Mouse (Mus musculus) gastrocnemius, postnatal 36 days (tissue): ENCODE measurements around the gene Apol7b. TPM values are rescaled to one million over a fixed set of nuclear protein-coding genes. Genes with fewer than 3 reads are reported as not detected.
"Not testable (repeated sequence)": the region's sequence is repeated elsewhere in the genome, so short reads cannot be mapped to it uniquely, and the experiment has no call there.

Source experiments
- DNase-seq, 2 experiments: peaks; one replicate each; pipeline ENCODE4 v3.0.0; 2022
- intact Hi-C: fragments of 180-260 bp; cut with DNase I; formaldehyde crosslinking; loops from one replicate; pipeline ENCODE4 v1.15.1; 2025
- long read RNA-seq, 2 experiments: library from polyadenylated mRNA; stranded (forward); transcript quantifications; one replicate each; pipeline ENCODE4 v2.0.0; 2021
- total RNA-seq, 2 experiments: library from RNA; stranded (reverse); gene quantifications; 2 replicates each; pipeline ENCODE4 v1.2.3; 2021

Gene Apol7b
- 1 to 10 TPM; 1.2 to 4.7 TPM for total RNA-seq
- long read RNA-seq, experiment 1, partial matches to known transcripts = 1 of 3 reads
- long read RNA-seq, experiment 1, other reads (novel, unspliced or antisense) = 2 of 3 reads
- long read RNA-seq, experiment 2, partial matches to known transcripts = 0 of 3 reads
- long read RNA-seq, experiment 2, other reads (novel, unspliced or antisense) = 3 of 3 reads

DNA sequence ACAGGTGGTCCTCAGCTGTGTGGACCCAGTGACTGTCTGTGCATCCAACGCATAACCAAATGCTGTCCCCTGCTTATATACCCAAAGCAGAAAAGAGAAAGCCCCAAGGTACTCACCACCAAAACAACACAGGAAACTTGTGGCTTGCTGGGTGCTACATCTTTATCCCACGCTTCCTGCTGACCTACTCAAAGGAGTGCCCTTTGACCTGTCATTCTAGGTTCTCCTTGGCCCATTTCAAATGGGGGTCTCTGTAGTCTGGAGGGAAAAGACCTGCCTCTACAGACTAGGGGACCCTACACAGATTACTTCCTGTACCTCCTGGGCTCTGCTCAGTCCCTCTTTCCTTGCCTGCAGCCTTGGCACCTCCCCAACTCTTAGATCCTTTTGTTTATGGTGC, at the start of gene Apol7b:
Apol7b (minus strand) TSS at position 101 of the 400 bp plus-strand sequence.
- intact Hi-C loops, DNase-seq: not testable (repeated sequence)

GRCm38 (mm10) chr15:77494694-77495093, 47.4 kb upstream of the Apol7b start:
- intact Hi-C loops, DNase-seq: not testable (repeated sequence)

DNA sequence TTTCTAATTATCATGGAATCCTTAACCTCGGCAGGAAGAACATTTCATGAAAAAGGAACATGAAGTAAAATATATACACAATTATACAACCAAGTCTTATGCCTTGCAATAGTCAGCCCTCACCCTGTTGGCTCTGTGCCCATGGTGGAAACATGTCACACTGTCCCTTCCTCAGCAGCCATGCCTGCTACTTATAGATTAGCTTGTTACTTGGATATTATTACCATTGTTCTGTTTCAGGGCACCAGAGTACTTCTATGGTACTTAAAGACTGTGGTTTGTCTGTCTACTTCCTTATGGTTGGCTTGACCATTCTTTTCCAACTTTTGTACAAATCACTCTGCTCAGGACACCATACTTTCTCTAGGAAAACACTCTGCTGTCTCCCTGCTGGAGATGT, 45.9 kb upstream of the Apol7b start:
- intact Hi-C loops, DNase-seq: not testable (repeated sequence)

DNA sequence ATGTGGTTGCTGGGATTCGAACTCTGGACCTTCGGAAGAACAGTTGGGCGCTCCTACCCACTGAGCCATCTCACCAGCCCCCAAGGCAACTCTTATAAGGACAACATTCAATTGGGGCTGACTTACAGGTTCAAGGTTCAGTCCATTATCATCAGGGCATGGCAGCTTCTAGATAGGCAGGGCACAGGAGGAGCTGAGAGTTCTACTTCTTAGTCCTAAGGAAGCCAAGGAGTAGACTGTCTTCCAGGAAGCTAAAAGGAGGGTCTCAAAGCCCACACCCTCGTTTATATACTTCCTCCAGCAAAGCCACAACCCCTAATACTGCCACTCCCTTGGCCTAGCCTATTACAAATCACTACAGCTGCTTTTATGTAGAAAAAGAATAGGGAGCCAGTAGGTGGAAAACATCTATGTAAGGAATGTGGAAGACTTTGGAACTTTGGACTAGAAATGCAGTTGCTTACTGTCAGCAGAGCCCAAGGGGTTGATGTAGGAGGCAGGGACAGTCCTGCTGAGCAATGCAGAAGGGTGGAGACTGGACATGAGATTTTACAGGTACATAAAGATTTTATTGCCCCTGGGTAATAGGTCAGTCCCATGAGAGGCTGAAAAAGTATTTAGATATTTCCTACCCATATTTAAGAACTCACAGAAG, 35.0 kb upstream of the Apol7b start:
- no peak for DNase-seq
- intact Hi-C loops = no loop called here

DNA sequence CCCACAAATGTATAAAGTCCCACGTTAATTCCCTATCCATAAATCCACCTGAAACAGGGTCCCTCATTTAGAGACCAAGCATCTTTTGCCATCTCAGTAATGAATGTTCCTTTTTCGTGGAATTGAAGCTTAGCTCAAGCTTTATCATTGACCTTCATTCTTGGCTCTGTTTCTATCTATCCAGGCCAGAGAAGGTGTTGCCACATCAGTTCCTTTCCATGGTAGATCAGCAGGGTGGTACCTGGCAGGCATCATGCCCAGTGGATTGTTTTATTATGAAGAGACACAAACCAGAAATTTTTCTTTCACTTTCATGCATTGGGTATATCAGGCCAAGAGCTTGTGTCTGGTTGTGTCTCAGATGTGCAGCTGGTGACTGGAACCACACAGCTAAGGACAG, 29.4 kb upstream of the Apol7b start, which contains the start of gene Apol10a:
Apol10a (plus strand) TSS at position 355 of the 400 bp plus-strand sequence.
- DNase-seq, intact Hi-C loops: not testable (repeated sequence)

DNA sequence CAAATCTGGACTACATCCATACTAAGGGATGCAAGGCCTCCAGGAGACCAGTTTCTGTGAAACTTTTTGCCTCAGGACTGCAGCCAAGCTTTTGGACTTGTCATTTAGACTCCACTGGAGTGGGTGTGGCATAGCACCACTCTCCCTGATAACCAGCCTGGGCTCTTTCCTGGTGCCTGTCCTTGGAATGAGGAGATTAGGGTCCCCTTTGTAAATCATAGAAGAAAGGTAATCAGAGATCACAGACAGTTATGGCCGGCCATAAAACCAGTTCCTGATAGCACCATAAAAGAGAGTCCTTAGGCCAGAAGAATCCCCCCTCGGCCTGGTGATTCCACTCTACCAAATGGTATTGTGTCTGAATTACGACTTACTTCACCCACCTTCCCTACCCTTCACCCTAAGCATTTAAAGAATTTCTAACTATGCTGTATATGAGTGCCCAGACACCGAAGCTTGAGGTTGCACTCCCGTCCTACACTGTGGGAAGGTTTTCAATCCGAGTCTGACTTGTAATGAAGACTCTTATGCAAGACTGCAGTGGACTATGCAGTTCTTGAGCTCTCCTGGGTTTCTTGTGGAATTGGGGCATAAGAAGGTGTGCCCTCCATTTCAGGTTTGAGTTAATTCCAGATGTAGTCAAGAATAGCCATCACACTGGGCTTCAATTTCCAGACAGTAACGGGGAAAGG, 27.6 kb upstream of the Apol7b start:
- DNase-seq, intact Hi-C loops: not testable (repeated sequence)

DNA sequence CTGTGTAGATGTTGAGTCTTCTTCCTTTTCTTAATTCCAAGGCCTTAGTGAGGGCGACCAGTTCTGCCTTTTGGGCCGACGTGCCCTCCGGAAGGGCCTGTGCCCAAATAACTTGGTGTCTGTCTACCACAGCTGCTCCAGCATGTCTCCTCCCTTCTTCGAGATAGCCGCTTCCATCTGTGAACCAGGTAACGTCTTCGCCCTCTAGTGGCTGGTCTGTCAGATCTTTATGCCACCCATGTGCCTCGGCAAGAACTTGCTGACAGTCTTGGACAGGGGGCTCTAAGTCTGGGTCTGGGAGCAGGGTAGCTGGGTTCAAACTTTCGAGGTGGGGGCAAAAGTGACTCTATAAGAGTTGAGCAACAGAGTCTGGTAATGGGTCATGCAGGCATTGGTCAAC, 2.6 kb upstream of the Apol7b start:
- DNase-seq, intact Hi-C loops: not testable (repeated sequence)

DNA sequence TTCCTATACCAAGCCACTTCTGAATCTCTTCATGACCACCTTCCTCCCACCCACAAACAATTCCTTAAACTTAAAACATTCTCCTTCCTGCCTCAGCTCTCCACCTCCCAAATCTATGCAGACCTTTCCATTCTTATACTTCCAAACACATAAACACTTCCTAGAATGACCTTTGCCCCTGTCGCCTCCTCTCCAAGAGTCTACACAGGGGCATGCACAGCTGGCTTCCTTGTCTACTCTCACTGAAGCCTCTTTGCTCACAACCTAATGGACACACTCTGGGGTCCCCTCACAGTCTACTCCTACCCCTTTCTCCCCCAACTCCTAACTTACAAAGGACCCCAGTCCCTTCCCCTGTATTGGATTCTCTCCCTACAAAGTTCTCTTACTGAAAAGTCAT, 1.6 kb downstream of the Apol7b start:
- DNase-seq, intact Hi-C loops: not testable (repeated sequence)

DNA sequence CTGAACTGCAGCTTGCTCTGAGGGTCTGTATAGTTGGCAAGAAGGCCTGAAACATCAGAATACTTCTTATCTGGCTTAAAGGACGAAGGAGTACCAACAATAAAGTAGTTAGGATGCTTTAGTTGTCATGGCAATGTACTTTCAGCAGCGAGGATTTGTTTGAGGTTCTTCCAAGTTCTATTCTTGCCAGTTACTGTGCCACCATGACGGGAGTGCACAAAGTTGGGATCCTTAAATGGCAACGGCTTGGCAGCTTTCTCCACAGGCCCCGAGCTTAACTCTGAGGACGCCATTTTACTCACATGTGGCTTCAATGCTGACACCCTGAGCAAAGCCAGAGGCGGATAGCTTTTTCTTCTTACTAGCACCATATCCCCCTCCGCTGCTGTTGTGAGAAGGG, 2.5 kb downstream of the Apol7b start:
- DNase-seq, intact Hi-C loops: not testable (repeated sequence)

DNA sequence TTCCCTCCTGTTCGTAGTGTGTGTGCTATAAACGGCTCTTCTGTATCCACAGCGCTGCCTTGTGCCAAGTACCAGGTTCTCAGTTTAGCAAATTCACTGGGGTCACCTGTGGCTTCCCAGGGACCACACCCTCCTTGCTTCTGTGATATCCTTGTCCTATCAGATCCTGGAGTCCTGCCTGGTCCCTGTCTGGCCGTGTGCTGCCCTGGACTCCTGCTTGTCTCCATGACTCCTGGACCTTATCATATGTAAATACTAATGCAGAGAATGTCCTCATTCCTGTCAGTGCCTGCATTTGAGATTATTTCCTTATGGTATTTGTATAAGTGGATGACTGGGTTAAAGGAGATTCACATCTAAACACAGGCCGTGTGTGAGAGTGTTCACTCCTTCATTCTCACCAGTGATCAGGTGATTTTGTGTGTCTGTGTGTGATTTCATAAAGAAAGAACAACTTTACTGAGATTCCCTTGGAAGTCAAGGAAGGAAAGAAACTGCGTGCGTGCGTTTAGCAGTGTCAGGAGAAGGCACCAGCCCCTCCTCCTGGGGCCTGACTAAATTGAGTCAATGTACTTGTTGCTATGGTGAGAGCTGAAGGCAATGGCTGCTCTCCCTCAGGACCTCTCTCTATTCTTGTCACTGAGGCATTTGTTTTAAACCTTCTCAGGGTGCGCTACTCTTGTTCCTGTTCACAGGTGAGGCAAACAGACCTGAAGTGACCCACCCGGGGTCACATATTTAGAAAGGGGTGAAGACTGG, 18.4 kb downstream of the Apol7b start:
- intact Hi-C loops = not testable (repeated sequence)

DNA sequence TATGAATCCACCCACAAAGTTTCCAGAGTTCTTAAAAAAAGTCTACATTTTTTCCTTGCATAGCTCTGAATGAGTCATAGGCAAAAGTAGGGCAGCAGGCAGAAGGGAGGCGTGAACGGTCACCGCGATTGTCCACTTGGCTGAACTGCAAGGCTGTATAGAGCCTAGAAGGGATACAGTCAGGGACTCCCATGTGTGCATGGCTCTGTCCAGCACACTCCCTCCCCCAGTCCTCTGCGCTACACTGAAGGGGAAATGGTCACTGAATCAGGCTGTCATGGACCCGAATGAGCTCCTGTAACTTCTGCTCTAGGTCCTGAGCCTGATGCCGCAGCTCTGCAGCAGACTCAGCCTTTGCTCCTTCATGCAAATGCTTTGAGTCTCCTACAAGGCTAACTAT, 24.4 kb downstream of the Apol7b start:
- DNase-seq, intact Hi-C loops: not testable (repeated sequence)

More for the DNA sequence above, 18.4 kb downstream of the Apol7b start:
- not testable (repeated sequence) for DNase-seq

DNA sequence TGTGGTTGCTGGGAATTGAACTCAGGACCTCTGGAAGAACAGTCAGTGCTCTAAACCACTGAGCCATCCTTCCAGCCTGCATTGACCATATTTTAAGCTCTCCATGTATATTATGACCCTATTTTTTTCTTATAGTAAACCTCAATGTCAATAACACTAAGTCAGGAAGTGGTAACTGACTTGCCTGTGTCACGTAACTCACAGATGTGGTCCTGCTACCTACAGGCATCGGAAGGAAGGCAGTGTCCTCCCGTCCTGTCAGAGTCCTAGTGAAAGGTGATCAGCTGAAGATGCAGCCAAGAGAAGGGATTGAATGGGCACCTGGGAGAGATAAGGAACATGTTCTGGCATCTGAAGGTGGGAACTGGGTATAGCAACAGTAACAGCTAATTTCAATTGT, 27.6 kb downstream of the Apol7b start:
- intact Hi-C loops, DNase-seq: not testable (repeated sequence)

DNA sequence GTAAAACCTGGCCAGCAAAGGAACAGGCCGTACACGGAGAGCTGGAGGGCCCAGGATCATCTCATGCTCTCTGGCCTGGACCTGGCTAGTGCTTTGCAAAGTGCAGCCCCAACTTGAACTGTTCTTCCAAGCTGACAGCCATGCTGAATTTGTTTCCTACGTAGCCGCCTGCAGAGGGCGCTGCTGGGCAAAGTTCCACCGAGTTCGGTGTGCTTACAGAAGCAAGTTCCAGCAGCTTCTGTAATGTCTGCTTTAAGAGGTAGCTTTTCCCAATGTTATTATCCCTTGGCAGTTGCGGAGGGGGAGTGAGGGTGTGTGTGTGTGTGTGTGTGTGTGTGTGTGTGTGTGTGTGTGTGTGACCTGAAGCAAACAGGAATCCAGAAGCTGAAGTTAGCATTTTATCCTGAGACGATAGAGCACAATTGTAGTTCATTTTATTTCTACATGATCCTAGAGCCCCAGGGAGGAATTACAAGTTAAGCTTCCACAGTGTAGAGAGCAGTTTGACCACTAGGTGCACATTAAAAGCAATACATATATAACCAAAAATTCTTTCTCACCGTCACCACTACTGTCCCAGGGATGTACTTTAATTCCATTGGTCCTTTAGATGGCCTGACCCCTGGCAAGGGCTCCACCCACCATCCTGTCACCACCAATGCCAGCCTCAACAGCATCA, 30.5 kb downstream of the Apol7b start:
- intact Hi-C loops, DNase-seq: not testable (repeated sequence)

- intact Hi-C loops, DNase-seq: not testable (repeated sequence)
Measured at GRCm38 (mm10) chr15:77415653-77416052, 31.6 kb downstream of the Apol7b start.

DNA sequence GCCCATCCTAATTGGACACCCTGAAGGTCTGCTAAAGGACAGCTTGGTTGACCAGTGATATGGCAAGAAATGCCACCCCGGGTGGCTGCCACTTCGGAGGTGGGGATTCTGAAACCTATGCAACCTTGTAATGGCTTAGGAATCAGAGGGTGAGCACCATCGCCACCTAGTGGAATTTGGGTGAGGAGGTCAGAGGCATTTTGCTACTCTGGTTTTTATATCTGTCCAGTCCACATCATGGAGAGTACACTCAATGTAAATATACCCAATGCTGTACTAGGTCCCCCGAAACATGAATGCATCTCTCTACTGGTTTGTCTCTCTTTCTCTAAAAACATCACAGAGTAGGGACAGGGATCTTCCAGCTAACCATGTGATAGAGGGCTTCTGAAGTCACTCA, 34.6 kb downstream of the Apol7b start:
- intact Hi-C loops, DNase-seq: not testable (repeated sequence)

DNA sequence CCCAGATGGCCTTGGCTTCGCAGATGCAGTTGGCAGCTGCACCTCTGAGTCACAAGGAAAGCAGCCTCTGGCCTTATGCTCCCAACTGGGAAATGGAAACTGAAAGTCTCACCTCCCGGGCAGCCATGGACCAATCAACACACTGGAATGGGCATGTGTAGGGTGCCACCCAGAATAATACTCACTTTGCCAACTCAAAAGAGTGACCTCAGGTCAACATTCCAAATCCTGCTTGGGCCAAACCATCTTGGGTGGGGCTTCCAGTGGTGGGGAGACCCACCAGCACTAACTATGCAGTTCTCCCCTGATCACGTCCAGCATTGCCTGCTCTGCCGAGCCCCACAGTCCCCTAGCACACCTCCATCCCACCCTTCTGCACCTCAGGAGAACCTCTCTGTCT, 36.3 kb downstream of the Apol7b start, which contains the start of gene Apol9a:
Apol9a (minus strand) TSS at position 101 of the 400 bp plus-strand sequence.
- intact Hi-C loops = not testable (repeated sequence)

DNA sequence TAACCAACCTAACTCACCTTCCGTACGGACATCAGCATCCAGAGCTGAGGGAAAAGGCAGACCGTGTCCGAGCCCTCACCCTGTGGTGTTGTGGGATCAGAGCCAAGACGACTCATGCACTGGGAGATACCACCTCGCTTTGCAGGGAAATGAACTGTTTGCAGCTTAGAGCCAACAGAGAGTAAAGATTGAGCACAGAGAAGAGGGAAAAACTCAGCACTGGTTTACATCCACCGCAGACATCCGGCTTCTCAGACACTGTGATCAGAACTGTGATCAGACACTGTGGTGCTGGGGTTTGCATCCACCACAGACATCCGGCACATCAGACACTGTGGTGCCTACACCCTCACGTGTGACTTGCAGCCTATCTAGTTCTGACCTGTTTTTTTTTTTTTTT, 40.9 kb downstream of the Apol7b start:
- DNase-seq, intact Hi-C loops: not testable (repeated sequence)

More for the DNA sequence above, 36.3 kb downstream of the Apol7b start, which contains the start of gene Apol9a:
- DNase-seq = not testable (repeated sequence)

- intact Hi-C loops, DNase-seq: not testable (repeated sequence)
Measured at GRCm38 (mm10) chr15:77399027-77399426, 48.3 kb downstream of the Apol7b start, which contains the start of gene Apol7a. Apol7a (minus strand) TSS chr15:77399110.

DNA sequence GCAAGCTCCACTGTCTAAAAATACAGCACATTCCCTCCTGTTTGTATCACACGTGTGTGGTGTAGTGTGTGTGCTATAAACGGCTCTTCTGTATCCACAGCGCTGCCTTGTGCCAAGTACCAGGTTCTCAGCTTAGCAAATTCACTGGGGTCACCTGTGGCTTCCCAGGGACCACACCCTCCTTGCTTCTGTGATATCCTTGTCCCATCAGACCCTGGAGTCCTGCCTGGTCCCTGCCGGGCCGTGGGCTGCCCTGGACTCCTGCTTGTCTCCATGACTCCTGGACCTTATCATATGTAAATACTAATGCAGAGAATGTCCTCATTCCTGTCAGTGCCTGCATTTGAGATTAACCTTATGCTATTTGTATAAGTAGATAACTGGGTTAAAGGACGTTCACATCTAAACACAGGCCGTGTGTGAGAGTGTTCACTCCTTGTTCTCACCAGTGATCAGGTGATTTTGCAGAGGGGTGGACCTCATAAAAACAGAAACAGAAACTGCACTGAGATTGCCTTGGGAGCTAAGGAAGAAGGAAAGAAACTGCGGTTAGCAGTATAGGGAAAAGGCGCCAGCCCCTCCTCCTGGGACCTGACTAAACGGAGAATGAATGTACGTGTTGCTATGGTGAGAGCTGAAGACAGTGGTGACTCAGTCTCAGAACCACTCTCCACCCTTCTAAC, 49.7 kb downstream of the Apol7b start:
- peak in 1 of 2 experiments; percentile 16 for DNase-seq

More for the DNA sequence above, 49.7 kb downstream of the Apol7b start:
- intact Hi-C loops = not testable (repeated sequence)
